Mouse (Mus musculus): Measurements from ENCODE around the gene Fbxl7. TPM values are rescaled to one million over a fixed set of nuclear protein-coding genes. Genes with fewer than 3 reads are reported as not detected.

The Fbxl7 gene
- polyA plus RNA-seq, 1 experiment, result not detected

DNA sequence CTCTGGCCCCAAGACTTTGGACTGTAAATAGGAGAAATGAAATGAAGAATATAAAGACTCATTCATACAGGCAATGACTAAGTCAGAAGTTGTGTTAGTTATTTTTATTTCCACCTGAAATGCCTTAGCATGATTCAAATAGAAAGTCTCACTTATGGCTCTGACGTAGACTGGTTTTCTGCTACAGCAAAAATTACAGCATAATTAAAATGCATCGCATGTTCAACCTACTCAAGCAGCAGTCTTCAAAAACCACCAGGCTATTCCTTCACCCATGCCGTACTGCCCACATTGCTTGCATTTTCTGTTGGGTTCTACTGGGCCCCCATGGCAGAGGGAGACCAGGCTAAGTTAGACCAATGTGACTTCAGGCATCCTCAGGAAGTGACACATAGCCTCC, 146.9 kb downstream of the Fbxl7 start:
- no peak for TF ChIP-seq GATA1 (IDR thresholded peaks at IDR 0.05; ENCODE audit: low read length)

DNA sequence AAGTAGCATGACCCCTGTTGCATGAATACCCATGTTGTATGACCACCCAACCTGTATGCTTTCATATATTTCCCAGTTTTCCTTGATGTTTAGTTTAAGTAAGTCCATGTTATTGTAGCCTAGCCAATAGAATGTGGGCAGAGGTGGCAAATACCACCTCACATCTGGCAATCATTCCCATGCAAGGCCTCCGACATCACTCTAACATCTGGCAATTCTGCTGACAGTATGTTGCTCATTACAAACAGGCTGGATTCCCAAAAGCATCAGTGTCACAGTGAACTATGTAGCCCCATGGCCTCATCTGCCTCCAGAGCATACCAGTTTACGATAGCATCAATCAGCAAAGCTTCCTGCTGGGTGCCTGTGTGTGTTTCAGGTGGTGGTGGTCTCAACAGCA, 163.0 kb downstream of the Fbxl7 start:
- TF ChIP-seq GATA1 (IDR thresholded peaks at IDR 0.05; ENCODE audit: low read length), result no peak

DNA sequence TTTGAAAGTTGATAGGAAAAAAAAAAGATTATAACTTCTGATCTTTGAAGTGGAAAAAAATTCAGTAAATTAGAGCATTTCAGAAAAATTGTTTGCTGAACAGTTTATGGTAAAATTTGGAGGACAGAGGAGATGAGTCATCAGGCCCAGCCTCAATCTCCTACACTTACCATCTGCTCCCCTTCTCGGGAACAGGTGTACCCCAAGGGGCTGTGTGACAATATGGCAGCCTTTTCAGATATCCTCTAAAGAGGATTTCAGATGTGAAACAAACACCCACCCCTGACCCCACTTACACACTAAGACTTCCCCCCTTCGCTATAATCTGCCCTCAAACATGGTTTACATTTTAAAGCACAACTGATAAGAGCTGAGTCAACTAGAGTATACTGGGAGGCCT, 164.6 kb downstream of the Fbxl7 start:
- no peak for TF ChIP-seq GATA1 (IDR thresholded peaks at IDR 0.05; ENCODE audit: low read length)

DNA sequence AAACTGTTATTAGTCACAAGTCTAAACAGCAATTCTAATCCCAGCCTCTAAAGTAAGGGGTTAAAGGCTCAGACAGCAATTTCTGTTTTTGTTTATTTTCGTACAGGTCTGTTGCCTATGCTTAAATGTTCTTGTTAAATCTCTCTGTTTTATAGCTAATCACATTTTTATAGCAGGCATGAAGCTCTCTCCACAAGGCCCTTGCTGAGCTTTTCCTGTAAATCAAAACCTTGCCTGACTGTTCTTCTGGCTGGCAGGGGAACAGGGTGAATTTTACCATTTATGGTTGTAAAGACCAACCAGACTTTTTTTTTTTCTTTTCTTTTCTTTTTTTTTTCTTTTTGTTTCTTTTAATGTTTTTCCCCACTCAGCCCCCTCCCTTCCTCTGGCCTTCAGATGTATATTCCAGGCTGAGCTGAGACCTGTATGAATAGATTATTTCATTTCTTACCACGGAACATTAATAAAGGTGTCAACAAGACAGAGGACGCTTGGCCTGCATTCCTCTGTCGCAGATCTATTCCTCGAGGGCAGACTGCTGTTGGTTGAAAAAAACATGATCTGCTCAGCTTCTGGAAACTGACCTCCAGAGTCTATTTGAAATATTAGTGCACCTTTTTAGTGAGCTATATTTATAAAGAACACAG, 176.9 kb downstream of the Fbxl7 start:
- TF ChIP-seq GATA1 (IDR thresholded peaks at IDR 0.05; ENCODE audit: low read length), result no peak

DNA sequence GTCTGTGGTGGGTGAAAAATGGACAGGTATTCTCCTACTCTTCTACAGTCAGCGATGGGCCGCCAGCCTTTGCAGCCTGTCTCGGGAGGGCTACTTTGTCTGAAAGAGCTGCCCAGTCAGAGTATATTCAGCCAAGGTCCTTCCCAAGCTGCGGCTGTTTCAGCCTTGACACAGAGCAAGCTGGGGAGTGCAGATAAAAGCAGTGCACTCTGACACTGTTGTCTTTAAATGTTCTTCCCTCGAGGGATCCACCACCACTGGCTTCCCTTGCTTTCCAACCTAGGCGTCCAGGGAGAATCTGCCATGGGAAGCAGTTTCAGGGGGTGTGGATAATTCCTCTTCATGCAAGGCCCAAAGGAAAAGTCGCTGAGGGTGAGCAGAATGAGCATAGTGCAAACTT, 177.4 kb downstream of the Fbxl7 start:
- no peak for TF ChIP-seq GATA1 (IDR thresholded peaks at IDR 0.05; ENCODE audit: low read length)

DNA sequence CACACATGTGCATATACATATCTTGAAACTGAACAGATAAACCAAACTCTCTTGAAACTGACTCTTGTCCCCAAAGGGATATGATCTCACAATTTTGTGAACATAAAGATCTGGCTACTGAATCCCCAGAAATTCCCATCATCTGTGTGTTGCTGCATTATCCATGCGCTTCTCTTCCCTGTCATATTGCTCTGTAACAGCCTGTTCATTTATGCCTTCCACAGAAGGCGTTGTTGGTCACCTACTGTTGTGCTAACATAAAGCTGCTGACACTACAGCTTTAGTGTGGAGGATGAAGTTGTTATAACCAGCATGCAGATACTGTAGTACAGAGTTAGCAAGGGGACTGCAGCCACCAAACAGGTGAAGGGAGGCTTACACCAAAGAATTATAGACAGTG, 179.2 kb downstream of the Fbxl7 start:
- no peak for TF ChIP-seq GATA1 (IDR thresholded peaks at IDR 0.05; ENCODE audit: low read length)

DNA sequence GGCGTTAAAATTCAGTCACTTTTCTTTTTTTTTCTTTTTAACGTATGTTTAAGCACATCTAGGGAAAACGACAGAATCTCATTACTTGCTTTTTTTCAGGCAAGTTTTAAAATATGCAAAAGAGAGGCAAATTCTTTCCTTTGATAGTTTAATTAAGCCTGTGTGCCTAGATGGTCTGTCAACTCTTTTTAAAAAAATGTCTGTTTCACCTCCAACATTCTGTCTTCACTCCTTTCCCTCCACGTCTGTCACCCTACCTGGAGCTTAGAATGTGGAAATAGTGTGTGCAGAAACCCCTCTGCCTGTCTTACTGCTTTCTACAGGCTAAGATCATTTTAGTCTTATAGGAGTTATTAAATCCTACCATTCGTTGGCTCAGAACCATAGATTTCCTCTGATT, 179.7 kb downstream of the Fbxl7 start:
- TF ChIP-seq GATA1 (IDR thresholded peaks at IDR 0.05; ENCODE audit: low read length), result no peak

DNA sequence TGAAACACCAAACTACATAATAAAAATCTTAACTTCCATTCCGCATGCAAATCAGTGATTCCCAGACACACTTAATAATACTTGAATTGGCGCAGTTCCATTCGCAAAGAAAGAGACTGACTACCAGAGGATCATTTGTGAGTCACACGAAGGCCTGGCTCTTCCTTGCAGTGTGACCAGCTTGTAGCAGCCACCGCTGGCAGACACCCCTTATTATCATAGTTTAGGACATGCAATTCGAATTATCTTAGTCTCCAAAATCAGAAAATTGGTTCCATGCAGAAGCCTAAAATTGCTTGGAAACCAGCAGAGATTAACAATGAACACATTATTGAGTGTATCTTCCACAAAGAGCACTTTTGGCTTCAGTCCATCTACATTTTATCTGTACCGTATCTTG, 183.1 kb downstream of the Fbxl7 start:
- no peak for TF ChIP-seq GATA1 (IDR thresholded peaks at IDR 0.05; ENCODE audit: low read length)

DNA sequence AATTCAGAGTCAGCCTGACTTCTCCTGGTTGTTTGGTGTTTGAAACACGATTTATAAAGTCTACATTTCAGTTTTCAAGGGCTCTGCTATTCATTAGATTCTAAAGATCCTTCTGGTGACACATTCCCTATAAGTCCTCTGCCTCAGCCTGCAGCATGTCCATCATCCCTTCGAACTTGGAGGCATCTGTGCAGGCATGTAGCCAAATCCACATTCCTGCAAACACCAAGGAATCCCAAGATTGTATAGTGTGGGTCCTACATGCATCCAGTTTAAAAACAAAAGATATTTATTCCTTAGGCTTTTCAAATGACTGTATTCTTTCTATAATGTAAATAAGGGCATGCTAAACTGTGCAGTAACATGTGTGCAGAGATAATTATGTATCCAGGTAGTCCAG, 190.4 kb downstream of the Fbxl7 start:
- no peak for TF ChIP-seq GATA1 (IDR thresholded peaks at IDR 0.05; ENCODE audit: low read length)

DNA sequence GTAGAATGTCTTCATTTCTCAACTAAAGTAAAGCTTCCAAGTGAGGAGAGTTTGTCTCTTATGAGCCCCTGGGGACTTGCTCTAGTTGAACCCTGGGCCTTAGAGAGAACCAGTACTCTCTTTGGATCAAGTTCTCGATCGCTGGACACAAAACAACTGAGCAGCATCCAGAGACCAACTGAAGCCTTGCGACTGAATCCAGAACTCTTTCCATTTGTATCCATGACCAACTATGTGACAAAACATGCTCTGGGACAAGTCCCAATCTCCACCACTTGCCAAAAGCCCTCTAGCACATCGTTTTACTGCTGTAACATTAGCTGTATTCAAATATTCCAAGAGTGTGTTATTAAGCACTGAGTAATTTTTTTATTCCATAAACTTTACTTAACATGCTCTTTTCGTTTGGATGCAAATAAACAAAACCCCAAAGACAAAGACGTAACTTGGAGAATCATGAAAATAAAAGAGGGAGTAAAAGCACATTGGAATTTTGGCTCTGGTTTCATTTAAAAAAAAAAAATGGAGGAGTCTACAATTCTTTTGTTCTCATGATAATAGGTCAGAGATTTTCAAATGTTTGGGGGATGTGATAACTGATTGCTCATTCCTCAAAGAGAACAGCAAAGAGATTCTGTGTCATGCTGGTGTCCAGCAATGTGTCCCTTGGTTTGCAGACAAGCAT, 192.1 kb downstream of the Fbxl7 start:
- TF ChIP-seq GATA1 (IDR thresholded peaks at IDR 0.05; ENCODE audit: low read length), result no peak

DNA sequence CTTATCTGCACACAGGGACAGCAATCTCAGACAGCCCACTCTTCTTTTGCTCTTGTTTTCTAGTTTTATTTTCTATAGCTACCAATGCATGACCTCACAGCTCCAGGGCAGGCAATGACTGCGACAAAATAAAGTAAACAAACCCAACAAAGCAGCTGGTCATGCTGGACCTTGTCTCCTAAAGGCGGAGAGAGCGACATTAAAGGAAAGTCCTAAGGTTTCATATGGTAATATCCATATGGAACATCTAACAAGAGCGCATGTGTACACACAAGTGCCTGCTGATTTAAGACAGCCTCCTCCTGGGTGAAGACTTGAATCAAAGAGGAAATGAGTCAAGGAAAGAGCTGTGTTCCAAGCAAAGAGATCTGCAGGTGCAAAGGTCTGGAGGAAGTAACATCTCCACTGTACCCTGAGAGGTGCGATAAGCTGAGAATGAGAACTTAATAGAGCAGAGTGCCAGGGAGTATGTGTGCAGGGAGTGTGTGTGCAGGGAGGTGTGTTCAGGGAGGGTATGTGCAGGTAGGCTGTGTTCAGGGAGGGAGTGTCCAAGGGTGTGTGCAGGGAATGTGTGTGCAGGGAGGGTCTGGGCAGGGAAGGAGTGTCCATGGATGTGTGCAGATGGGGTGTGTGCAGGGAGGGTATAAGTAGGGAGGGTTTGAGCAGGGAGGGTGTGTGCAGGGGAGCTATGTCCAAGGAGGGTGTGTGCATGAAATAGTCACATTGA, 193.3 kb downstream of the Fbxl7 start:
- TF ChIP-seq GATA1 (IDR thresholded peaks at IDR 0.05; ENCODE audit: low read length), result no peak

DNA sequence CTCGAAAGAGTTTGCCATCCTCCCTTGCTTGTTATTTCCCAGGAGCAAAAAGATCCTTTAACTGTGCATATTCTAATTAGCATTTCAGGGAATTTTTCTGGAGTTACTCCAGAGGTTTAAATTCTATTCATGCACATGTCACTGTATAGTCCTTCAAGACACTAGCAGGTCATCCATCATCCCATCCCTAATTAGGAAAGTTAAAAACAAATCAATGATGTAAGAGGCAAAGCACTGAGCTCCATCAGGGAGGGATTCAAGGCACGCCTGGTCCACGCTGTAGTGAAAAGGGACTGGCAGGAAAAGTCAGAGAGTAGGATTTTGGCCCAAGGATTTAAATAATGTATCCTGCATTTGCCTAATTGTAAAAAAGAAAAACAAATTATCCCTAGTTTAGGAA, 202.3 kb downstream of the Fbxl7 start:
- TF ChIP-seq GATA1 (IDR thresholded peaks at IDR 0.05; ENCODE audit: low read length), result no peak

DNA sequence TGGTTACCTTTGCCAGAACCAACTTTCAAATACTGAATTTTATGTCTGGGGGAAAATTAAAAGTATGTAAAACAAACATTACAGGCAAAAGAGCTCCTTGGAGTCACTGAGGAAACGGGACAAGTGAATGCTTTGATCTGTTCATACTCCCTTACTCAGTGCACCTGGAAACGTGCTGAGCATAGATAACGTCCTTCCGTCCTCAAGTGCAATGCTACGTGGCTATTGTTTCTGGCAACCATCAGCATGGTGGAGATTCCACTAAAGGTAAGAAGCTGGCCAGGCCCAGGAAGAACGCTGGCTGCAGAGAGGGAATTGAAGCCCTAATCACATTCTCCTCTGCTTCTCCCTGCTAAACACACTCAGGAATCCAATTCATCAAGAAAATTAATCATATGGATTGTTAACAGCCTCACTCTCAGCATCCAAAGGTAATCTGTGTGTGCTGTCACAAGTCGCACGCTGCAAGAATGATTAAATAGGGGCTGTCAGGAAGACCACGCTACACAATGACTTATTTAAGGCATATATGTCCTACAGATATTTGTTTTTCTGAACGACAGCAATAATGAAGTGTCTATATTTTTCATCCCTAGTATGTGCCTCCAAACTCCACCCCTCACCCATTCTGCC, 206.8 kb downstream of the Fbxl7 start:
- no peak for TF ChIP-seq GATA1 (IDR thresholded peaks at IDR 0.05; ENCODE audit: low read length)

DNA sequence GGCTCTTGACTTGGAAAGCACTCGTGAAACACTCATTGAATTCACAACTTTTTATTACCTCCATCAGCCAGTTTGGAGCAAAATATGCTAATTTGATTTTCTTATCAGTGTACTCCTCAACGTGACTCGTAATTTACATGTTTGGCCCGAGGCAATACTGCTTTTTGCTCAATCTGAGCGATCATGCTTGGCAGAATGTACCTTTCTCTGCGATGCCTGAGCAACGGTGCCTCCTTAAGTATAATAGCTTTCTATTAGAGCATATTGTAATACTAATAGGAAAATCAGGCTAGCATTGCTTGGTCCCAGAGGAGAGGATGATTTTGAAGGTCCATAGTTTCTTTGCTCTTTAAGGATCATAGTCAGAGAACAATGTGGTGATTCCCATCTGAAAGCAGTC, 207.7 kb downstream of the Fbxl7 start:
- TF ChIP-seq GATA1 (IDR thresholded peaks at IDR 0.05; ENCODE audit: low read length), result no peak

DNA sequence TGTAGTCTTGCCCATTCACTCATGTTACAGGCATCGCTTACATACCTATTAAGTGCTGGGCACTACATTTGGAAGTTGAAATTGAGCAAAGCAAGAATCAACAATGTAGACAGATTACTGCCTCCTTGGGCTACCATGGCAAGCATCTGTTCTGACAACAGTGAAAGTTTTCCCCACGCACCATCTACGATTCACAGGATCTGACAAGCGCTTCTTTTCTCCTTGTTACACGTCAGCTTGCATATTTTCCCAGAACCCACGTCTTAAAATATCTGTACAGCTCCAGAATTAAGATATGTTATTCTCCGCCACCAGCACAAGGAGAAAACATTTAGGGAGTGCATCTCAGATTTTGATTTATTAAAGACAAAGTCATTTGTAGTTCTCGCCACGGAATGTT, 213.1 kb downstream of the Fbxl7 start:
- TF ChIP-seq GATA1 (IDR thresholded peaks at IDR 0.05; ENCODE audit: low read length), result no peak

DNA sequence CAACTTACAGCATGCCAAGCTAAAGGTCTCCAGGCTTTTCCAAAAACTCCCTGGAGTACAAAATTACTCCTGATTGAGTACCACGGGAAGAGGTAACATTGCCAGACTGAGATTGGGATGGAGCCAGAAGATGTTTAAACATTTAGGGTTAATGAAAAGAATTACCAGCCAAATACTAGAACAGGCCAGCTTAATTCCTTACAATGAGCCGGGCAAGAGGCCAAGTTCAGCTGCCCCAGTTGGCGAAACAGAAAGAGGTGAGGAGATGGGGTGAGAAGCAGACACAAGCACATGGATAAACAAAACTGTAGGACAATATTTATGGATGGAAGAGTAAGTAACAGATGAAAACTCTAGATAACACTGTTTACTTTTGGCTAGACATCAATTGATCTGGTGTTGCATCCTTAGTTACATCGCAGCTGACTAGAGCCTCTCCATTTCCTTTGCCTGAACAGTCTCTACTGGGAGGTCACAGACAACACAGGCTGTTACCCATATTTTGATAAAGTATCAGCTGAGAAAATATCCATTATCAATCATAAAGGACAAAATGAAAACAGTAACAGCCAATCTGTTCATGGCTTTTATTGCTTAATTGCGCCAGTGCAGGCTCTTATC, 222.0 kb downstream of the Fbxl7 start:
- no peak for TF ChIP-seq GATA1 (IDR thresholded peaks at IDR 0.05; ENCODE audit: low read length)

Measured in G1E-ER4 (cell line).